Mouse (Mus musculus) embryonic facial prominence, embryonic 15.5 days (tissue): ENCODE measurements around the gene Mfsd4a. TPM values are rescaled to one million over a fixed set of nuclear protein-coding genes. Genes with fewer than 3 reads are reported as not detected.

Source experiments
- ATAC-seq: fragments of 200-750 bp; cut with Nextera tagmentation; 2 replicates; pipeline ENCODE4 v1.8.0; 2017; ENCODE audit warnings: low read depth, moderate TSS enrichment; ENCODE audit not compliant: insufficient number of reproducible peaks, low FRiP score, low TSS enrichment
- H3K27ac ChIP-seq: fragments of 300-500 bp; sonication (generic); replicated peaks from 2 replicates; pipeline ENCODE4 v1.5.1; 2015; ENCODE audit warnings: mild to moderate bottlenecking, inconsistent platforms
- H3K27me3 ChIP-seq: fragments of 300-500 bp; sonication (generic); 2 replicates; pipeline ENCODE4 v1.6.1; 2015; ENCODE audit warnings: inconsistent platforms
- H3K36me3 ChIP-seq: fragments of 300-500 bp; sonication (generic); 2 replicates; pipeline ENCODE4 v1.6.1; 2015; ENCODE audit warnings: mild to moderate bottlenecking, inconsistent platforms
- H3K4me1 ChIP-seq: fragments of 300-500 bp; sonication (generic); 2 replicates; pipeline ENCODE4 v1.6.1; 2015; ENCODE audit warnings: inconsistent platforms
- H3K4me2 ChIP-seq: fragments of 300-500 bp; sonication (generic); replicated peaks from 2 replicates; pipeline ENCODE4 v1.6.1; 2015; ENCODE audit warnings: mild to moderate bottlenecking, inconsistent platforms
- H3K4me3 ChIP-seq: fragments of 300-500 bp; sonication (generic); replicated peaks from 2 replicates; pipeline ENCODE4 v1.5.1; 2015; ENCODE audit warnings: mild to moderate bottlenecking, inconsistent platforms
- H3K9ac ChIP-seq: fragments of 300-500 bp; sonication (generic); 2 replicates; pipeline ENCODE4 v1.6.1; 2015; ENCODE audit warnings: inconsistent platforms
- H3K9me3 ChIP-seq: fragments of 300-500 bp; sonication (generic); replicated peaks from 2 replicates; pipeline ENCODE4 v1.6.1; 2016; ENCODE audit warnings: inconsistent platforms
- WGBS: fragments of 180-500 bp; shearing (Covaris S2); methylation state at CpG from one replicate; pipeline ENCODE4 v1.1.7; 2015; 5-methylcytosine and 5-hydroxymethylcytosine counted together
- polyA plus RNA-seq: library from polyadenylated mRNA; unstranded; fragments of >200 nt; fragmentation: Nextera tagmentation; extraction: Ambion mirVana; gene quantifications from 2 replicates; pipeline ENCODE4 v1.2.1, GENCODE M21; 2015

Mfsd4a gene
- 15.2 and 16.8 TPM in 2 replicates for polyA plus RNA-seq

DNA sequence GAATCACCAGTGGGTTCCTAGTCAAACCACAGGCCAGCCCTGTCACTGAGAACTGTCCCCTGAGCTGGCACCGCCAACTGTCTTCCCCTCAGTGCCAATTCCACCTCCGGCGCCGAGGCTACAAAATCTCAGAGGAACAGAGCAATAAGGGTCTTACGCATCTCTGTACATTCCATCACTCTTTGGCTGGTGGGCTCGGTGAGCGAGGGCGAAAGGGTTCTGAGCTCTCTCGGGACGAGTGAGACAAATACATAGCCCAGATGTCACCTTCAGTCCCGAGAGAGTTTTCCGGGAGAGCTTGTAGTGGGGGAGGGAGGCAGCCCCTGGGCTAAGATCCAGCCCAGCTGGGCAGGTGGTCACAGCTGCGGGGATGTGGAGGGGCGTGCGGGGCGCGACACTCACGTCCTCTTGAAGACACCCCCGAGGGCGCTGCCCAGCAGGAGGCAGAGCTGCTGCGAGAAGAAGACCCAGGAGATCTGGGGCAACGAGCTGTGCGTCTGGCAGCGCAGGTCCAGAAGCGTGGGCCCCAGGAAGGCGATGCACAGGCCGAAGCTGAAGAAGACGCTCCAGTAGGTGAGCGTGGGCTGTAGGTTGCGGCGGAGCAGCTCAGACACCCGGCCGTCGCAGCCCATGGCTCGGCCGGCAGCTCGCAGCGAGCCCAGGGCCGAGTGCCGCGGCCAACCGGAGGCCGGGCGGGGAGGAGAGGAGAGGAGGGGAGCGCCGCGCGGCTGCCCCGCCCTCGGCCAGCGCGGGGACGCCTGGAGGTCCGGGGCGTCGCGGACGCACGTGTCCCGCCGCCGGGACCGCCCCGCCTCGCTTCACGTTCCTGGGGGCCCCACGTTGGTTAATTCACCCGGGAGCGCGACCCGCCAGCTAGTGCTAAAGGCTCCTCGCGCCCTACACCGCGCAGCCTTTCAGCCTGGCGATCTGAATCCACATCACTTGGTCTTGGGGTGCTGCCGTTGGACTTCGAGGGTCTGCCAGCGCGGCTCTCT lies at the start of gene Mfsd4a:
Gene Mfsd4a, minus strand, starts transcription at position 802 of the 995 bp plus-strand sequence.
- Histone ChIP-seq H3K27ac (no peak within 1 kb of the TSS), H3K9ac (peak within 1 kb of the TSS; percentile 54), H3K4me3 (peak within 1 kb of the TSS; percentile 52), H3K4me1 (peaks cover 16% of the 10 kb centered on the region), H3K36me3 (no peaks in the 10 kb centered on the region), H3K27me3 (peaks cover 38% of the 10 kb centered on the region), H3K9me3 (no peaks in the 10 kb centered on the region), H3K4me2 (peak within 1 kb of the TSS; percentile 96)
- 2% methylated on average over 74 of the region's 80 CpGs for WGBS
- ATAC-seq, result peak; percentile 85

DNA sequence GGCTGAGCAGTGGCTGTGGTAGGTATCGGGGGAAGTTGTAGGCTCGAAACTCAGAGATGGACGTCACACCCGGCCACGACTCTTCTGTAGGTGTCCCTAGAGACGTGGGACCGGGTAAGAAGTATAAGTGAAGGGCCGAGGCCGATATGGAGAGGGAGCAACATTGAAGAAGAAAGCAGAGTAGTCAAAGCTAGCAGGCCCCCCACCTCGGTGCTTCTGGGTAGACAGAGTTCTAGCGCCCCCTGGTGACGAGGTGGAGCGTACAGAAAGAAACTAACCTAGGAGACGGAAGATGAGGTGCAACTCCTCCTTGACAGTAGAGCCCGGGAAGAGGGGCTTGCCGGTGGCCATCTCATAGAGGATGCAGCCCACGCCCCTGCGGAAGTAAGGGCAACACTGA lies 48.7 kb upstream of the Mfsd4a start:
- no peaks in the 10 kb centered on the region for H3K36me3 ChIP-seq
- ATAC-seq, result no peak
- no peaks in the 10 kb centered on the region for H3K27me3 ChIP-seq
- H3K4me1 ChIP-seq, result no peaks in the 10 kb centered on the region
- no peak overlapping the region for H3K9ac ChIP-seq
- H3K4me2 ChIP-seq, result peak overlapping the region; percentile 10; the same call in 1 of the 2 replicates
- no peak overlapping the region for H3K4me3 ChIP-seq
- H3K27ac ChIP-seq, result no peak overlapping the region
- 22% methylated on average over 18 of the region's 18 CpGs for WGBS
- H3K9me3 ChIP-seq, result no peaks in the 10 kb centered on the region

DNA sequence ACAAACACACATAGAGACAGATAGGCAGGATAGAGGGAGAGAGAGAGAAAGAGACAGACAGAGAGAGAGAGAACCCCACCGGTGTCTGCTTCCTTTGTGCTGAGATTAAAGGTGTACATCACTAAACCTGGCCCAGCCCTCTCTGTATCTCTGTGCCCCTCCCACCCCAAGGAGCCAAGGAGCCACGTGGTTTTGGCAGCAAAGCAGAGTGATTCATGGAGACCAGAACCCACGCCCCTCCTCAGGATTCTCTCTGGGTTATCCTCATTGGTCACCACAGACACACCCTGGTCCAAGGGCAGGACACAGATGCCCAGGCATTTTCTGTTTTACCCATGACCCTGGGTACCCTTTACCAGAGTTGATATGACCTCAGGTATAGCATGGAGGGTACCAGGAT lies 45.2 kb upstream of the Mfsd4a start:
- no peak overlapping the region for H3K4me2 ChIP-seq
- no peaks in the 10 kb centered on the region for H3K27me3 ChIP-seq
- 52% methylated on average over 3 of the region's 3 CpGs for WGBS
- H3K4me3 ChIP-seq, result no peak overlapping the region
- H3K9me3 ChIP-seq, result no peaks in the 10 kb centered on the region
- no peak overlapping the region for H3K27ac ChIP-seq
- H3K9ac ChIP-seq, result no peak overlapping the region
- H3K36me3 ChIP-seq, result no peaks in the 10 kb centered on the region
- no peaks in the 10 kb centered on the region for H3K4me1 ChIP-seq
- ATAC-seq, result no peak

DNA sequence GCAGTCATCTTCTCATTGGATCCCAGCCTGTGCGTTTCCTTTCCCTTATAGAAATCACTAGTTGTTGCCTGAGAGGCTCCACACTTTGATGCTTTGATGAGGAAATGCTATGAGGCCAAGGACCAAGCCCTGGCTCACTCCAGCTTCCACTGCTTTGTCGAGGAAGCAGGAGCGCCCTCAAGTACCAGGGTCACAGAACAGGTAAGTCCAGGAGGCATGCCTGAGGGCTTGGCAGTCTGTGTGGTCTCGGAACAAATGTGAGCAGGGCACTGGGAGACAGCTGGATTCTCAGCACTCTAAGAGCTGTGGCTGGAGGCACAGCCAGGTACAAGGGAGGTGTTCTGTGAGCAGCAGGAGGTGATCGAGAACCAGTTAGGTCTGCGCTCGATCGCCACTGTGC lies 44.6 kb upstream of the Mfsd4a start:
- ATAC-seq, result no peak
- Histone ChIP-seq H3K36me3 (no peaks in the 10 kb centered on the region), H3K9ac (no peak overlapping the region), H3K4me2 (no peak overlapping the region), H3K4me1 (no peaks in the 10 kb centered on the region), H3K4me3 (no peak overlapping the region), H3K27me3 (no peaks in the 10 kb centered on the region), H3K27ac (no peak overlapping the region), H3K9me3 (no peaks in the 10 kb centered on the region)
- WGBS, result 68% methylated on average over 8 of the region's 8 CpGs

DNA sequence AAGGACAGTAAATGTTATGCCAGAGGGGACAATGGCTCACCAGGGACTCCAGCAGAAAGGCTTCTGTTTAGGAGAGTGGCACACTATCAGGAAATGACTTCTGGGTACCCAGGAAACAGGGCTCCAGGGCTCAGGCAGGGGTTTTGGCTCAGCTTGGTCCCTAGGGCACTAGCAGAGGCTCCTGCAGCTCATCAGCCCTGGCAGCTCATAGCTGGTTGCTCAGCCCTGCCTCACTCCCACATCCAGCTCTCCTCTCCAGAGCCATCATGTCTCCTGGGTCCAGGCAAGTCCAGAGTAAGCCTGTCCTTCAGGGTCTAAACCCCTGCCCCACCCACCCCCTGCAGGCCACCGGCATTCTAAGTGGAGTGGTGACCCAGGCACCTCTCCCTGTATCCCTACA lies 43.5 kb upstream of the Mfsd4a start:
- Histone ChIP-seq H3K36me3 (no peaks in the 10 kb centered on the region), H3K4me1 (no peaks in the 10 kb centered on the region), H3K9me3 (no peaks in the 10 kb centered on the region), H3K9ac (no peak overlapping the region), H3K27ac (no peak overlapping the region), H3K4me3 (no peak overlapping the region), H3K4me2 (no peak overlapping the region), H3K27me3 (no peaks in the 10 kb centered on the region)
- ATAC-seq, result no peak
- 29% methylated on average over 1 of the region's 1 CpGs for WGBS

DNA sequence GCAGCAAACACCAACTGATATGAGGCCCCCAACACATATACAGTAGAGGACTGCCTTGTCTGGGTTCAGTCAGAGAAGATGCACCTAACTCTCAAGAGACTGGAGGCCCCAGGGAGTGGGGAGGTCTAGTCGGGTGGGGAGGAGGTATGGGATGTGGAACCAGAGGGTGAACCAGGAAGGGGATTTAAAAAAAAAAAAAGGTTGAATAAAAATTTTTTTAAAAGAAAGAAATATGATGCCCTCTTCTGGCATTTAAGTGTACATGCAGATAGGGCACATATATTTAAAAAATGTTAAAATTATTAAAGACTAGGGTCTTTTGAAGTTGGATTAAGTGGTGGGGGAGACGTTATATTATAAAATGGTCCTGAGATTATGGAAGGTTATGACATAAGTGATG lies 41.5 kb upstream of the Mfsd4a start:
- H3K9me3 ChIP-seq, result no peaks in the 10 kb centered on the region
- WGBS, result 67% methylated on average over 2 of the region's 2 CpGs
- H3K4me2 ChIP-seq, result no peak overlapping the region
- no peaks in the 10 kb centered on the region for H3K27me3 ChIP-seq
- no peak overlapping the region for H3K4me3 ChIP-seq
- H3K4me1 ChIP-seq, result no peaks in the 10 kb centered on the region
- H3K36me3 ChIP-seq, result no peaks in the 10 kb centered on the region
- no peak for ATAC-seq
- no peak overlapping the region for H3K27ac ChIP-seq
- H3K9ac ChIP-seq, result no peak overlapping the region

DNA sequence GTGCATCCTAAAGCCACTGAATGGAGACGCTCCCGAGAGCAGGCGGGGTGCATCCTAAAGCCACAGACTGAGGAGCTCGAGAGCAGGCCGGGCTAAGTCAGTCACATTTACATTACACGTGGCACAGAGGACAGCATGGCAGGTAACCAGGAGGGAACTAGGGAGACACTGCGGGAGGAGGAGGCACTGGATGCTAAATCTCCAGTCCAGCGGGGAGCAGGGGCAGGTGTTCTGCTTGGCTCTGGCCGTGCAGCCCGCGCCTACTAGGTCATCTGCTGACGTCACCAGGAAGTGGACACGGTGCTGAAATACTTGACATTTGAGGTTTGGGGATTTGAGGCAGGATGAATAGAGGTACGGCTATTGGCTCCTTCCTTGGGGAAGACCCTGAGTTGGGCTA lies 36.5 kb upstream of the Mfsd4a start:
- ATAC-seq, result no peak

DNA sequence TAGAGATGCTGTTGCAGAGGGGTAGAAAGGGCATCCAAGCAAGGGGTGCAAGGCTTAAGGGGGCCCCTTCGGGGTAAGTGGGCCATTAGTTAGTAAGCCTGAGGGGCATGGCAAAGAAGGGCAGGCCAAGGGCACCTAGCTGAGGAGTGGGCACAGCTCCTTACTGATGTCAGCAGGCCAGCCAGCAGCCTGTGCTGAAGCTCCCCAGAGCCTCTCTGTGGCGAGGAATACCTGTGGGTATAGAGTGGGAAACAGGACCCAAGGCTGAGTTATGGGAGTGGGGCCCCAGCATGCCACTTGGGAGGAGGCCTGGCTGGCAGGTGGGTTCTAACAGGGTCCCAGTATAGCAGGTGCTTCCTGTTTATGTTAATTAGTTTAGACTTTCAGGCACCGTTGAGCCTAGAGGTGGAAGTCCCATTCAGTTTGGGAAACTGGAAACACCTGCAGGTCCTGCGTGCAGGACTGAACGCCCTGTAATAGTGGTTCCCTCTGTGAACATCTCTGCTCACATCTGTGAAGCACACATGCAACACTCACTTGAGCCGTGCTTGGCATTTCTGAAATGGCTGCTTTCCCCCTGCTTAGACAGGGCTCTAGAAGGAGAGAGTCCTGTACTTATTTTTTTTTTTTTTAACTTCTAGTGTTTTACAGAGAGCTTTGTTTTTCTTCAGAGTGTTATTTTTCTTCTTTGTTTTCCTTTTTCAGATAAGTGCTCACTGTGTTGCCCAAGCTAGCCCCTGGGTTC lies 34.3 kb upstream of the Mfsd4a start:
- H3K27me3 ChIP-seq, result no peaks in the 10 kb centered on the region
- WGBS, result 44% methylated on average over 6 of the region's 6 CpGs
- no peaks in the 10 kb centered on the region for H3K36me3 ChIP-seq
- H3K9me3 ChIP-seq, result no peaks in the 10 kb centered on the region
- H3K4me2 ChIP-seq, result no peak overlapping the region
- no peak overlapping the region for H3K9ac ChIP-seq
- H3K4me1 ChIP-seq, result no peaks in the 10 kb centered on the region
- ATAC-seq, result no peak
- no peak overlapping the region for H3K27ac ChIP-seq
- H3K4me3 ChIP-seq, result no peak overlapping the region

More for the DNA sequence above, 36.5 kb upstream of the Mfsd4a start:
- Histone ChIP-seq H3K4me1 (no peaks in the 10 kb centered on the region), H3K36me3 (no peaks in the 10 kb centered on the region), H3K9me3 (no peaks in the 10 kb centered on the region), H3K27ac (no peak overlapping the region), H3K4me3 (no peak overlapping the region), H3K4me2 (no peak overlapping the region), H3K27me3 (no peaks in the 10 kb centered on the region), H3K9ac (no peak overlapping the region)
- 64% methylated on average over 14 of the region's 14 CpGs for WGBS

DNA sequence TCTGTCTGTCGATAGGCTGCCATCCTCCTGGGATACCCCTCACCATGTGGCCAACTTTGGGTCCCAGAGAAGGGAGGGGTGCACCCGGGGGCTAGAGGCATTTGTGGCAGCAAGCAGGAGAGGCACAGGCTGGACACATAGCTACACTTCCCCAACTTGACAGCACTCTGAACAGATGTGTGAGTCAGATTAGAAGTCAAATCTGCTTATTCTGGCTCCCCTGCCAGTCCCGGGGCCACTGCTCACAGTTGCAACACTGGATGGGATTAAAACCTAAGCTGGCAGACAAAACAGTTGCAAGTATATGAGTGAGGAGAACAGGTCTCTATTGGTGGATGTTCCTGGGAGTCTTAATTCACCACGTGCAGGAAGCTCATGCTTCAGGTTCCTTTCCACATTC lies 31.9 kb upstream of the Mfsd4a start:
- no peak for ATAC-seq
- Histone ChIP-seq H3K27ac (no peak overlapping the region), H3K4me2 (no peak overlapping the region)

DNA sequence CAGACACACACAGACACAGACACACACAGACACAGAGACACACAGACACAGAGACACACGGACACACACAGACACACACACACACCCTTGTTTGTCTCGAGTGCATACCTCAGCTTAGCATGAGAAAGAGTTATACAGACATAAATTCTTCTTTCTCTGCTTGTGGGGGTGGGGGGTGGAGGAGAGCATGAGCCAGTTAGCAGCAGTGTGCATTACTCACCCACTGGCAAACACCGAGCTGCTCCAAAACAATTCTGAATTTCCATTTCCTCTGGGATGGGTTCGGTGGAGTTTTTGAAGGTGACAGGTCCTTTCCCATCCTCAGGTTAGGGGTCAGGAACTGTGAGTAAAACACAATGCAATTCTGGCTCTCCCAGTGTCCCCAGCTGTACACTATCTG lies 31.2 kb upstream of the Mfsd4a start:
- Histone ChIP-seq H3K36me3 (no peaks in the 10 kb centered on the region), H3K4me3 (no peak overlapping the region), H3K9me3 (no peaks in the 10 kb centered on the region), H3K9ac (no peak overlapping the region), H3K27me3 (no peaks in the 10 kb centered on the region), H3K27ac (no peak overlapping the region), H3K4me2 (no peak overlapping the region), H3K4me1 (no peaks in the 10 kb centered on the region)
- ATAC-seq, result no peak
- 66% methylated on average over 4 of the region's 4 CpGs for WGBS

More for the DNA sequence above, 31.9 kb upstream of the Mfsd4a start:
- Histone ChIP-seq H3K9me3 (no peaks in the 10 kb centered on the region), H3K4me3 (no peak overlapping the region), H3K4me1 (no peaks in the 10 kb centered on the region), H3K27me3 (no peaks in the 10 kb centered on the region), H3K9ac (no peak overlapping the region), H3K36me3 (no peaks in the 10 kb centered on the region)
- 73% methylated on average over 4 of the region's 4 CpGs for WGBS

DNA sequence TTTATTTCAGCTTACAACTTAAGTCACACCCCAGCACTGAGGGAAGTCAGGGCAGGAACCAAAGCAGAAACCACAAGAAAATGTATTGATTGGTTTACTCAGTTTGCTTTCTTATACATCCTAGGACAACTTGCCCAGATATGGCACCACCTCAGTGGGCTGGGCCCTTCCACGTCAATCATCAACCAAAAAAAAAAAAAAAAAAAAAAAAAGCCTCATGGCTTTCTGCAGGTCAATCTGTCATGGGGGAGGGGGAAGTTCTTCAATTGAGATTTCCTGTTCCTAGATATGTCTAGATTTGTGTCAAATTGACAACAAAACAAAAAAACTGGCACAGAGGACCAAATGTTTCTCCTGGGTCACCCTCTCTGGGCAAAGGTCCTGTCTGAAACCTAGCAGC lies 30.2 kb upstream of the Mfsd4a start:
- Histone ChIP-seq H3K27ac (no peak overlapping the region), H3K4me2 (no peak overlapping the region), H3K4me1 (no peaks in the 10 kb centered on the region), H3K9ac (no peak overlapping the region), H3K9me3 (no peaks in the 10 kb centered on the region), H3K4me3 (no peak overlapping the region), H3K36me3 (no peaks in the 10 kb centered on the region), H3K27me3 (no peaks in the 10 kb centered on the region)
- 52% methylated on average over 1 of the region's 1 CpGs for WGBS
- ATAC-seq, result no peak
